Mouse (Mus musculus) ZHBTc4 (cell line): Measurements from ENCODE around the gene Tmc6.
"Not testable (repeated sequence)": the region's sequence is repeated elsewhere in the genome, so short reads cannot be mapped to it uniquely, and the experiment has no call there.

Experiments used
- DNase-seq: peaks from one replicate; pipeline ENCODE4 v3.0.0-alpha.2; 2011; ENCODE audit warnings: low read depth, low spot score

Gene Tmc6

GRCm38 (mm10) chr11:117810401-117811046, 28.5 kb upstream of the Tmc6 start:
- peak; percentile 94 for DNase-seq

- peak; percentile 89 for DNase-seq
These were observed 27.7 kb upstream of the Tmc6 start, which contains the start of the genes Gm20708 and Syngr2 for GRCm38 (mm10) chr11:117809407-117810311. Gene Gm20708, plus strand, starts transcription at chr11:117809668. Gene Syngr2, plus strand, starts transcription at chr11:117809668.

GRCm38 (mm10) chr11:117806781-117807180, 24.8 kb upstream of the Tmc6 start:
- DNase-seq = no peak

GRCm38 (mm10) chr11:117803166-117803688, 21.2 kb upstream of the Tmc6 start:
- DNase-seq = no peak

GRCm38 (mm10) chr11:117801650-117802049, 19.7 kb upstream of the Tmc6 start:
- DNase-seq = no peak

- DNase-seq = no peak
These were observed 18.0 kb upstream of the Tmc6 start for GRCm38 (mm10) chr11:117800038-117800437.

GRCm38 (mm10) chr11:117799174-117799573, 17.2 kb upstream of the Tmc6 start:
- DNase-seq = no peak

- DNase-seq = no peak
These were observed 16.2 kb upstream of the Tmc6 start for GRCm38 (mm10) chr11:117798160-117798541.

GRCm38 (mm10) chr11:117797511-117798159, 15.6 kb upstream of the Tmc6 start, which contains the start of gene 6030468B19Rik:
Gene 6030468B19Rik, plus strand, starts transcription at chr11:117797660.
- DNase-seq = no peak

- DNase-seq = no peak
These were observed 15.0 kb upstream of the Tmc6 start for GRCm38 (mm10) chr11:117796954-117797353.

GRCm38 (mm10) chr11:117794035-117794551, 12.1 kb upstream of the Tmc6 start:
- DNase-seq = peak; percentile 39

- DNase-seq = peak; percentile 97
These were observed 10.4 kb upstream of the Tmc6 start for GRCm38 (mm10) chr11:117792281-117792888.

- DNase-seq = no peak
These were observed 9.4 kb upstream of the Tmc6 start for GRCm38 (mm10) chr11:117791441-117791761.

- peak; percentile 68 for DNase-seq
These were observed 8.9 kb upstream of the Tmc6 start for GRCm38 (mm10) chr11:117790703-117791440.

- DNase-seq = peak; percentile 85
These were observed 8.3 kb upstream of the Tmc6 start for GRCm38 (mm10) chr11:117790286-117790685.

- DNase-seq = not testable (repeated sequence)
These were observed 6.5 kb upstream of the Tmc6 start for GRCm38 (mm10) chr11:117788481-117788880.

- peak; percentile 87 for DNase-seq
These were observed 4.3 kb upstream of the Tmc6 start for GRCm38 (mm10) chr11:117786294-117786693.

- DNase-seq = no peak
These were observed 1.8 kb upstream of the Tmc6 start for GRCm38 (mm10) chr11:117783683-117784309.

GRCm38 (mm10) chr11:117783089-117783488, 1.1 kb upstream of the Tmc6 start:
- peak; percentile 78 for DNase-seq

GRCm38 (mm10) chr11:117782705-117783034, 672 bp upstream of the Tmc6 start:
- DNase-seq = no peak
